Mouse (Mus musculus) E14TG2a.4 (cell line): ENCODE data around the gene Mid1.

ENCODE experiments used
- CTCF ChIP-seq: conservative IDR thresholded peaks from 2 replicates; pipeline ENCODE4 v1.5.1; 2014; ENCODE audit warnings: low read length
- NANOG ChIP-seq: IDR thresholded peaks from 2 replicates; pipeline ENCODE4 v1.6.1; 2014; ENCODE audit warnings: borderline replicate concordance, low read length, mixed read lengths
- POU5F1 ChIP-seq: IDR thresholded peaks from 2 replicates; pipeline ENCODE4 v1.6.1; 2014; ENCODE audit warnings: low read length, borderline replicate concordance

- TF ChIP-seq CTCF (no peak), POU5F1 (no peak), NANOG (no peak)
Measured at GRCm38 (mm10) chrX:169862440-169862839, 177.4 kb downstream of the Mid1 start.
